Mouse (Mus musculus) ES-E14 (cell line): Measurements from ENCODE around the gene Rsg1. TPM values are rescaled to one million over a fixed set of nuclear protein-coding genes. Genes with fewer than 3 reads are reported as not detected.

ENCODE experiments used
- DNase-seq: peaks from one replicate; pipeline ENCODE4 v3.0.0-alpha.2; 2013; ENCODE audit warnings: low read depth, low spot score
- H3K27ac ChIP-seq: 2 replicates; pipeline ENCODE4 v1.5.1; 2012; ENCODE audit warnings: low read depth, mild to moderate bottlenecking, low read length, moderate library complexity, mixed read lengths; ENCODE audit not compliant: poor library complexity, insufficient read depth, severe bottlenecking
- H3K36me3 ChIP-seq: 2 replicates; pipeline ENCODE4 v1.6.1; 2012; ENCODE audit warnings: mild to moderate bottlenecking, low read length, moderate library complexity, mixed read lengths; ENCODE audit not compliant: control insufficient read depth, poor library complexity, insufficient read depth, severe bottlenecking
- H3K4me1 ChIP-seq, 2 experiments: fragments of 150-350 bp in 1 of 2; sonication (generic) in 1 of 2; 2 replicates each; pipeline ENCODE4 v1.6.1; 2012; ENCODE audit warnings: low read length in 2 of 2, mild to moderate bottlenecking in 1 of 2, mixed read lengths in 1 of 2; ENCODE audit not compliant: control insufficient read depth in 2 of 2, insufficient read depth in 2 of 2, poor library complexity in 1 of 2
- H3K4me3 ChIP-seq, 2 experiments: fragments of 150-350 bp in 1 of 2; sonication (generic) in 1 of 2; 2 replicates each; pipeline ENCODE4 v1.5.1; 2012; ENCODE audit warnings: low read length in 2 of 2, low read depth in 1 of 2, mild to moderate bottlenecking in 1 of 2, mixed read lengths in 1 of 2; ENCODE audit not compliant: insufficient read depth in 1 of 2, poor library complexity in 1 of 2, severe bottlenecking in 1 of 2
- H3K9ac ChIP-seq: 2 replicates; pipeline ENCODE4 v1.6.1; 2012; ENCODE audit warnings: low read depth, mild to moderate bottlenecking, low read length, mixed read lengths; ENCODE audit not compliant: poor library complexity, insufficient read depth, severe bottlenecking
- H3K9me3 ChIP-seq: fragments of 150-350 bp; sonication (generic); 2 replicates; pipeline ENCODE4 v1.6.1; 2012; ENCODE audit warnings: low read depth, mild to moderate bottlenecking, low read length; ENCODE audit not compliant: control insufficient read depth, insufficient read depth
- CHD2 ChIP-seq: IDR thresholded peaks from 2 replicates; pipeline ENCODE4 v1.6.1; 2014; ENCODE audit warnings: mild to moderate bottlenecking, low read depth, low read length, inconsistent platforms
- HCFC1 ChIP-seq: IDR thresholded peaks from 2 replicates; pipeline ENCODE4 v1.6.1; 2012; ENCODE audit warnings: low read length, inconsistent platforms, borderline replicate concordance; ENCODE audit not compliant: insufficient read depth
- MAFK ChIP-seq: IDR thresholded peaks from 2 replicates; pipeline ENCODE4 v1.6.1; 2014; ENCODE audit warnings: mild to moderate bottlenecking, low read depth, low read length, inconsistent platforms; ENCODE audit not compliant: insufficient read depth
- ZC3H11A ChIP-seq: IDR thresholded peaks from 2 replicates; pipeline ENCODE4 v1.6.1; 2012; ENCODE audit warnings: low read depth, mild to moderate bottlenecking, inconsistent platforms, low read length, borderline replicate concordance
- ZNF384 ChIP-seq: IDR thresholded peaks from 2 replicates; pipeline ENCODE4 v1.6.1; 2012; ENCODE audit warnings: low read depth, low read length, inconsistent platforms
- in situ Hi-C, 2 experiments: fragments of 600-800 bp; cut with MboI; formaldehyde crosslinking; loops; one replicate each; pipeline ENCODE4 v1.15.1; 2025; ENCODE audit warnings: low sequenced_read_pairs in 2 of 2, inconsistent platforms in 1 of 2; ENCODE audit not compliant: unreplicated experiment in 2 of 2
- total RNA-seq: library from RNA; depleted of rRNA; stranded (reverse); fragments of 300-350 nt; gene quantifications from 2 replicates; pipeline ENCODE4 v1.2.3, GENCODE M21; 2012

Rsg1 gene
- total RNA-seq, 1 experiment: 2.9 TPM

- no peaks in the 10 kb centered on the region for H3K4me1 ChIP-seq
- H3K9ac ChIP-seq: no peak overlapping the region
- DNase-seq: no peak
- H3K27ac ChIP-seq: no peak overlapping the region
- in situ Hi-C loops: no loop called here
- peaks cover 7% of the 10 kb centered on the region for H3K36me3 ChIP-seq
- TF ChIP-seq CHD2 (no peak), ZNF384 (no peak), HCFC1 (no peak), MAFK (no peak), ZC3H11A (no peak)
- H3K9me3 ChIP-seq: no peaks in the 10 kb centered on the region
- no peak overlapping the region for H3K4me3 ChIP-seq
Measured at GRCm38 (mm10) chr4:141183932-141184331, 29.8 kb upstream of the Rsg1 start.

- TF ChIP-seq MAFK (no peak), ZNF384 (no peak), HCFC1 (no peak), CHD2 (no peak), ZC3H11A (no peak)
- H3K27ac ChIP-seq: no peak overlapping the region
- in situ Hi-C loops: no loop called here
- H3K36me3 ChIP-seq: peaks cover 7% of the 10 kb centered on the region
- no peak for DNase-seq
- no peaks in the 10 kb centered on the region for H3K9me3 ChIP-seq
- no peak overlapping the region for H3K4me3 ChIP-seq
- H3K4me1 ChIP-seq: no peaks in the 10 kb centered on the region
- no peak overlapping the region for H3K9ac ChIP-seq
Measured at GRCm38 (mm10) chr4:141184426-141184825, 29.3 kb upstream of the Rsg1 start.

- Histone ChIP-seq H3K4me1 (no peaks in the 10 kb centered on the region), H3K4me3 (no peak overlapping the region), H3K9ac (no peak overlapping the region), H3K36me3 (peaks cover 14% of the 10 kb centered on the region), H3K9me3 (no peaks in the 10 kb centered on the region), H3K27ac (no peak overlapping the region)
- in situ Hi-C loops: no loop called here
- DNase-seq: no peak
- TF ChIP-seq HCFC1 (no peak), CHD2 (no peak), ZC3H11A (no peak), MAFK (no peak), ZNF384 (no peak)
Measured at GRCm38 (mm10) chr4:141186923-141187836, 26.6 kb upstream of the Rsg1 start.

- no peak for DNase-seq
- H3K27ac ChIP-seq: no peak overlapping the region
- H3K9me3 ChIP-seq: no peaks in the 10 kb centered on the region
- TF ChIP-seq HCFC1: no peak
- no peak for TF ChIP-seq ZNF384
- TF ChIP-seq MAFK: no peak
- TF ChIP-seq ZC3H11A: no peak
- no peak for TF ChIP-seq CHD2
- H3K9ac ChIP-seq: no peak overlapping the region
- H3K4me1 ChIP-seq: peaks cover 0 to 2% of the 10 kb centered on the region in 2 experiments; a peak in 1 of 4 replicates
- H3K4me3 ChIP-seq: no peak overlapping the region
- peaks cover 15% of the 10 kb centered on the region for H3K36me3 ChIP-seq
- in situ Hi-C loops: no loop called here
Measured at GRCm38 (mm10) chr4:141191294-141191693, 22.5 kb upstream of the Rsg1 start.

DNA sequence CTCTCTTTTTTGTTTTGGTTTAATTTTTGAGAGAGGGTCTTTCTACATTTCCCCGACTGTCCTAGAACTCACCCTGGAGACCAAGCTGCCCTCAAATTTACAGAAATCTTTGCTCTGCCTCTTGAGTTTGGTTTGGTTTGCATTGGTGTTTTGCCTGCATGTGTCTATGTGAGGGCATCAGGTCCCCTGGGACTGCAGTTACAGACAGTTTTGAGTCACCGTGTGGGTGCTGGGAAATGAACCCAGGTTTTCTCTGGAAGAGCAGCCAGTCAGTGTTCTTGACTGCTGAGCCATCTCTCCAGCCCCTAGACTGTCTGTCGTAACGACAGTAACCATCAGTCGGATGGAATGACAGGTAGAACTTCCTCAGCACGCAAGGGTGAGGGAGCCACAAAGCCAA, 19.2 kb upstream of the Rsg1 start:
- in situ Hi-C loops: no loop called here
- TF ChIP-seq ZC3H11A (no peak), HCFC1 (no peak), ZNF384 (no peak), CHD2 (no peak), MAFK (no peak)

More for the DNA sequence above, 19.2 kb upstream of the Rsg1 start:
- Histone ChIP-seq H3K36me3 (peaks cover 27% of the 10 kb centered on the region), H3K9ac (no peak overlapping the region), H3K4me1 (peaks cover 0 to 4% of the 10 kb centered on the region in 2 experiments; a peak in 1 of 4 replicates), H3K27ac (no peak overlapping the region), H3K4me3 (no peak overlapping the region), H3K9me3 (no peaks in the 10 kb centered on the region)
- DNase-seq: no peak
